Mouse (Mus musculus) heart, adult 2 months (tissue): ENCODE measurements at regions not wholly inside any gene's neighbourhood (a gene's known extent, or its start where the extent isn't known, plus 50 kb on each side); places are given as distances from the start of the nearest gene placed in this dataset.

ENCODE experiments used
- DNase-seq, 2 experiments: peaks; one replicate each; pipeline ENCODE4 v3.0.0; 2021
- H3K27ac ChIP-seq: fragments of 200-600 bp; 2 replicates; pipeline ENCODE4 v1.8.1; 2022
- H3K27me3 ChIP-seq: fragments of 200-500 bp; 2 replicates; pipeline ENCODE4 v1.6.1; 2012; ENCODE audit warnings: mild to moderate bottlenecking, low read length, inconsistent platforms, mixed read lengths; ENCODE audit not compliant: control insufficient read depth, insufficient read depth
- H3K36me3 ChIP-seq: fragments of 200-500 bp; 2 replicates; pipeline ENCODE4 v1.6.1; 2012; ENCODE audit warnings: low read length, inconsistent platforms; ENCODE audit not compliant: control insufficient read depth, insufficient read depth
- H3K4me1 ChIP-seq: fragments of 200-500 bp; 2 replicates; pipeline ENCODE4 v1.6.1; 2011; ENCODE audit warnings: low read length; ENCODE audit not compliant: control insufficient read depth, insufficient read depth
- H3K4me3 ChIP-seq: fragments of 200-600 bp; 2 replicates; pipeline ENCODE4 v1.8.1; 2022
- H3K79me2 ChIP-seq: fragments of 200-500 bp; replicated peaks from 2 replicates; pipeline ENCODE4 v1.6.1; 2012; ENCODE audit warnings: mild to moderate bottlenecking, inconsistent platforms, low read length, moderate library complexity, mixed read lengths; ENCODE audit not compliant: control insufficient read depth, insufficient read depth
- H3K9ac ChIP-seq: fragments of 200-500 bp; 2 replicates; pipeline ENCODE4 v1.6.1; 2012; ENCODE audit warnings: low read depth, mild to moderate bottlenecking, control low read depth, inconsistent platforms, low read length, mixed read lengths
- CTCF ChIP-seq: fragments of 200-600 bp; IDR thresholded peaks from 2 replicates; pipeline ENCODE4 v1.8.1; 2022; ENCODE audit warnings: antibody characterized with exemption, mild to moderate bottlenecking, moderate library complexity
- EP300 ChIP-seq: fragments of 200-500 bp; IDR thresholded peaks from 2 replicates; pipeline ENCODE4 v1.6.1; 2011; ENCODE audit warnings: low read depth, low read length, control low read depth; ENCODE audit not compliant: insufficient read depth
- POLR2A ChIP-seq: fragments of 200-500 bp; IDR thresholded peaks from 2 replicates; pipeline ENCODE4 v1.6.1; 2011; ENCODE audit warnings: mild to moderate bottlenecking, low read depth, low read length, control low read depth; ENCODE audit not compliant: insufficient read depth
- WGBS: fragments of 180-500 bp; shearing (Covaris S2); methylation state at CpG from one replicate; pipeline ENCODE4 v1.1.7; 2018; 5-methylcytosine and 5-hydroxymethylcytosine counted together
- intact Hi-C: fragments of 180-260 bp; cut with DNase I; formaldehyde crosslinking; loops from one replicate; pipeline ENCODE4 v1.15.1; 2025

GRCm38 (mm10) chr4:75786391-75786790 is 508.3 kb upstream of the Dmac1 start:
- 87% methylated on average over 4 of the region's 4 CpGs for WGBS
- DNase-seq = no peak
- Histone ChIP-seq H3K27ac (no peak overlapping the region), H3K36me3 (no peaks in the 10 kb centered on the region), H3K9ac (no peak overlapping the region), H3K4me3 (no peak overlapping the region), H3K27me3 (no peaks in the 10 kb centered on the region), H3K79me2 (no peaks in the 10 kb centered on the region), H3K4me1 (no peaks in the 10 kb centered on the region)
- intact Hi-C loops = no loop called here
- TF ChIP-seq POLR2A (no peak), CTCF (no peak), EP300 (no peak)

GRCm38 (mm10) chr4:75779492-75779891 is 501.4 kb upstream of the Dmac1 start:
- WGBS = 74% methylated on average over 1 of the region's 1 CpGs
- Histone ChIP-seq H3K4me1 (no peaks in the 10 kb centered on the region), H3K9ac (no peak overlapping the region), H3K79me2 (no peaks in the 10 kb centered on the region), H3K27ac (no peak overlapping the region), H3K4me3 (no peak overlapping the region), H3K27me3 (no peaks in the 10 kb centered on the region), H3K36me3 (no peaks in the 10 kb centered on the region)
- intact Hi-C loops = no loop called here
- DNase-seq = no peak
- TF ChIP-seq EP300 (no peak), CTCF (no peak), POLR2A (no peak)

GRCm38 (mm10) chr4:75764141-75764540 is 486.0 kb upstream of the Dmac1 start:
- 52% methylated on average over 1 of the region's 1 CpGs for WGBS
- DNase-seq = no peak
- TF ChIP-seq POLR2A (no peak), EP300 (no peak), CTCF (no peak)
- no peak overlapping the region for H3K9ac ChIP-seq
- no peaks in the 10 kb centered on the region for H3K79me2 ChIP-seq
- no peak overlapping the region for H3K4me3 ChIP-seq
- H3K27ac ChIP-seq = no peak overlapping the region
- H3K36me3 ChIP-seq = no peaks in the 10 kb centered on the region
- no peaks in the 10 kb centered on the region for H3K27me3 ChIP-seq
- intact Hi-C loops = no loop called here
- no peaks in the 10 kb centered on the region for H3K4me1 ChIP-seq

- H3K79me2 ChIP-seq = no peaks in the 10 kb centered on the region
- intact Hi-C loops = no loop called here
- WGBS = 72% methylated on average over 6 of the region's 6 CpGs
Observed at GRCm38 (mm10) chr4:75744605-75745004, 466.5 kb upstream of the Dmac1 start.

GRCm38 (mm10) chr4:75741585-75741984 is 463.5 kb upstream of the Dmac1 start:
- Histone ChIP-seq H3K4me1 (no peaks in the 10 kb centered on the region), H3K4me3 (no peak overlapping the region), H3K36me3 (no peaks in the 10 kb centered on the region), H3K27me3 (no peaks in the 10 kb centered on the region), H3K27ac (no peak overlapping the region), H3K9ac (no peak overlapping the region), H3K79me2 (no peaks in the 10 kb centered on the region)
- intact Hi-C loops = no loop called here
- TF ChIP-seq POLR2A = no peak
- no peak for DNase-seq

More at GRCm38 (mm10) chr4:75744605-75745004, 466.5 kb upstream of the Dmac1 start:
- Histone ChIP-seq H3K9ac (no peak overlapping the region), H3K36me3 (no peaks in the 10 kb centered on the region), H3K27ac (no peak overlapping the region), H3K4me1 (no peaks in the 10 kb centered on the region), H3K27me3 (no peaks in the 10 kb centered on the region), H3K4me3 (no peak overlapping the region)
- TF ChIP-seq EP300 = no peak
- TF ChIP-seq POLR2A = no peak
- TF ChIP-seq CTCF = no peak
- DNase-seq = no peak

- WGBS = 40% methylated on average over 3 of the region's 3 CpGs
- Histone ChIP-seq H3K36me3 (no peaks in the 10 kb centered on the region), H3K4me1 (peaks cover 1% of the 10 kb centered on the region; the same call in 1 of the 2 replicates), H3K27ac (no peak overlapping the region), H3K4me3 (no peak overlapping the region), H3K79me2 (no peaks in the 10 kb centered on the region), H3K27me3 (no peaks in the 10 kb centered on the region), H3K9ac (no peak overlapping the region)
- TF ChIP-seq POLR2A (no peak), CTCF (no peak), EP300 (no peak)
- intact Hi-C loops = no loop called here
- no peak for DNase-seq
Observed at GRCm38 (mm10) chr4:75730798-75731400, 452.8 kb upstream of the Dmac1 start.

- H3K9ac ChIP-seq = no peak overlapping the region
- H3K27me3 ChIP-seq = no peaks in the 10 kb centered on the region
- intact Hi-C loops = no loop called here
- no peaks in the 10 kb centered on the region for H3K4me1 ChIP-seq
- no peak overlapping the region for H3K4me3 ChIP-seq
- no peak overlapping the region for H3K27ac ChIP-seq
- TF ChIP-seq EP300 (no peak), CTCF (no peak), POLR2A (no peak)
- H3K36me3 ChIP-seq = no peaks in the 10 kb centered on the region
- 77% methylated on average over 3 of the region's 3 CpGs for WGBS
- no peak for DNase-seq
- H3K79me2 ChIP-seq = no peaks in the 10 kb centered on the region
Observed at GRCm38 (mm10) chr4:75714652-75715051, 436.5 kb upstream of the Dmac1 start.
